Mouse (Mus musculus): ENCODE measurements around the gene Xpc. TPM values are rescaled to one million over a fixed set of nuclear protein-coding genes. Genes with fewer than 3 reads are reported as not detected.

The Xpc gene
- polyA plus RNA-seq, 1 experiment from 2014 or later: 16.5 TPM

- peaks cover 12% of the 10 kb centered on the region for H3K4me1 ChIP-seq
- H3K27me3 ChIP-seq (replicated peaks): no peaks in the 10 kb centered on the region
- 86% methylated on average over 11 of the region's 11 CpGs for WGBS
- H3K4me3 ChIP-seq (replicated peaks): no peak overlapping the region
- no peaks in the 10 kb centered on the region for H3K9me3 ChIP-seq (replicated peaks)
- no peak overlapping the region for H3K4me2 ChIP-seq
- no peak for ATAC-seq (ENCODE audit: low FRiP score)
- H3K36me3 ChIP-seq: no peaks in the 10 kb centered on the region
- no peak overlapping the region for H3K27ac ChIP-seq (replicated peaks)
- H3K9ac ChIP-seq (replicated peaks): no peak overlapping the region
Observed at GRCm38 (mm10) chr6:91536047-91536765, 20.5 kb upstream of the Xpc start.

GRCm38 (mm10) chr6:91535231-91535630 is 19.5 kb upstream of the Xpc start:
- H3K4me2 ChIP-seq: no peak overlapping the region
- H3K27ac ChIP-seq (replicated peaks): no peak overlapping the region
- H3K4me1 ChIP-seq: peaks cover 12% of the 10 kb centered on the region
- no peak overlapping the region for H3K4me3 ChIP-seq (replicated peaks)
- 74% methylated on average over 3 of the region's 3 CpGs for WGBS
- no peaks in the 10 kb centered on the region for H3K9me3 ChIP-seq (replicated peaks)
- ATAC-seq (ENCODE audit: low FRiP score): no peak
- no peak overlapping the region for H3K9ac ChIP-seq (replicated peaks)
- no peaks in the 10 kb centered on the region for H3K36me3 ChIP-seq
- no peaks in the 10 kb centered on the region for H3K27me3 ChIP-seq (replicated peaks)

- 83% methylated on average over 4 of the region's 4 CpGs for WGBS
- H3K36me3 ChIP-seq: no peaks in the 10 kb centered on the region
- H3K4me3 ChIP-seq (replicated peaks): no peak overlapping the region
- H3K9me3 ChIP-seq (replicated peaks): no peaks in the 10 kb centered on the region
- peaks cover 12% of the 10 kb centered on the region for H3K4me1 ChIP-seq
- ATAC-seq (ENCODE audit: low FRiP score): no peak
- H3K4me2 ChIP-seq: no peak overlapping the region
- no peak overlapping the region for H3K9ac ChIP-seq (replicated peaks)
- no peaks in the 10 kb centered on the region for H3K27me3 ChIP-seq (replicated peaks)
- H3K27ac ChIP-seq (replicated peaks): no peak overlapping the region
Observed at GRCm38 (mm10) chr6:91534268-91534667, 18.6 kb upstream of the Xpc start.

GRCm38 (mm10) chr6:91533771-91534170 is 18.1 kb upstream of the Xpc start:
- WGBS: 28% methylated on average over 2 of the region's 2 CpGs
- H3K27ac ChIP-seq (replicated peaks): no peak overlapping the region
- H3K27me3 ChIP-seq (replicated peaks): no peaks in the 10 kb centered on the region
- peaks cover 12% of the 10 kb centered on the region for H3K4me1 ChIP-seq
- H3K4me2 ChIP-seq: no peak overlapping the region
- H3K36me3 ChIP-seq: no peaks in the 10 kb centered on the region
- H3K9ac ChIP-seq (replicated peaks): no peak overlapping the region
- H3K9me3 ChIP-seq (replicated peaks): no peaks in the 10 kb centered on the region
- no peak overlapping the region for H3K4me3 ChIP-seq (replicated peaks)
- ATAC-seq (ENCODE audit: low FRiP score): peak; percentile 59; the same call in 1 of the 2 replicates

- H3K36me3 ChIP-seq: no peaks in the 10 kb centered on the region
- no peaks in the 10 kb centered on the region for H3K27me3 ChIP-seq (replicated peaks)
- no peak overlapping the region for H3K4me3 ChIP-seq (replicated peaks)
- H3K9ac ChIP-seq (replicated peaks): no peak overlapping the region
- H3K9me3 ChIP-seq (replicated peaks): no peaks in the 10 kb centered on the region
- H3K4me2 ChIP-seq: no peak overlapping the region
- no peak for ATAC-seq (ENCODE audit: low FRiP score)
- H3K27ac ChIP-seq (replicated peaks): no peak overlapping the region
- 39% methylated on average over 5 of the region's 5 CpGs for WGBS
- peaks cover 12% of the 10 kb centered on the region for H3K4me1 ChIP-seq
Observed at GRCm38 (mm10) chr6:91533359-91533758, 17.7 kb upstream of the Xpc start.

GRCm38 (mm10) chr6:91532661-91533060 is 17.0 kb upstream of the Xpc start:
- no peak for ATAC-seq (ENCODE audit: low FRiP score)
- WGBS: 82% methylated on average over 6 of the region's 6 CpGs

GRCm38 (mm10) chr6:91531276-91531675 is 15.6 kb upstream of the Xpc start:
- no peak for ATAC-seq (ENCODE audit: low FRiP score)
- Histone ChIP-seq H3K4me3 (replicated peaks) (no peak overlapping the region), H3K9me3 (replicated peaks) (no peaks in the 10 kb centered on the region), H3K4me1 (peaks cover 16% of the 10 kb centered on the region), H3K9ac (replicated peaks) (no peak overlapping the region), H3K4me2 (no peak overlapping the region), H3K27me3 (replicated peaks) (no peaks in the 10 kb centered on the region), H3K36me3 (no peaks in the 10 kb centered on the region), H3K27ac (replicated peaks) (no peak overlapping the region)
- 88% methylated on average over 6 of the region's 6 CpGs for WGBS

More at GRCm38 (mm10) chr6:91532661-91533060, 17.0 kb upstream of the Xpc start:
- Histone ChIP-seq H3K4me2 (no peak overlapping the region), H3K27me3 (replicated peaks) (no peaks in the 10 kb centered on the region), H3K27ac (replicated peaks) (no peak overlapping the region), H3K9ac (replicated peaks) (no peak overlapping the region), H3K36me3 (no peaks in the 10 kb centered on the region), H3K9me3 (replicated peaks) (no peaks in the 10 kb centered on the region), H3K4me1 (peaks cover 12% of the 10 kb centered on the region), H3K4me3 (replicated peaks) (no peak overlapping the region)

GRCm38 (mm10) chr6:91530673-91531072 is 15.0 kb upstream of the Xpc start:
- Histone ChIP-seq H3K4me1 (peaks cover 16% of the 10 kb centered on the region), H3K9me3 (replicated peaks) (no peaks in the 10 kb centered on the region), H3K27ac (replicated peaks) (no peak overlapping the region), H3K36me3 (no peaks in the 10 kb centered on the region), H3K27me3 (replicated peaks) (no peaks in the 10 kb centered on the region), H3K4me2 (no peak overlapping the region), H3K4me3 (replicated peaks) (no peak overlapping the region), H3K9ac (replicated peaks) (no peak overlapping the region)
- ATAC-seq (ENCODE audit: low FRiP score): no peak
- 93% methylated on average over 8 of the region's 8 CpGs for WGBS

GRCm38 (mm10) chr6:91528265-91528664 is 12.6 kb upstream of the Xpc start:
- WGBS: 89% methylated on average over 7 of the region's 7 CpGs
- H3K27ac ChIP-seq (replicated peaks): no peak overlapping the region
- no peaks in the 10 kb centered on the region for H3K9me3 ChIP-seq (replicated peaks)
- peaks cover 16% of the 10 kb centered on the region for H3K36me3 ChIP-seq
- ATAC-seq (ENCODE audit: low FRiP score): no peak
- no peaks in the 10 kb centered on the region for H3K27me3 ChIP-seq (replicated peaks)
- H3K4me3 ChIP-seq (replicated peaks): no peak overlapping the region
- no peak overlapping the region for H3K9ac ChIP-seq (replicated peaks)
- H3K4me2 ChIP-seq: no peak overlapping the region
- peaks cover 8% of the 10 kb centered on the region for H3K4me1 ChIP-seq

GRCm38 (mm10) chr6:91527227-91527860 is 11.7 kb upstream of the Xpc start:
- H3K4me2 ChIP-seq: no peak overlapping the region
- no peak overlapping the region for H3K9ac ChIP-seq (replicated peaks)
- H3K9me3 ChIP-seq (replicated peaks): no peaks in the 10 kb centered on the region
- ATAC-seq (ENCODE audit: low FRiP score): peak; percentile 74
- H3K4me1 ChIP-seq: 0 out of 2 replicates have a peak, but pooled peaks cover 4% of the 10 kb centered on the region
- H3K27ac ChIP-seq (replicated peaks): no peak overlapping the region
- WGBS: 40% methylated on average over 5 of the region's 5 CpGs
- no peaks in the 10 kb centered on the region for H3K27me3 ChIP-seq (replicated peaks)
- no peak overlapping the region for H3K4me3 ChIP-seq (replicated peaks)
- peaks cover 26% of the 10 kb centered on the region for H3K36me3 ChIP-seq

GRCm38 (mm10) chr6:91525544-91525943 is 9.9 kb upstream of the Xpc start:
- Histone ChIP-seq H3K36me3 (peaks cover 44% of the 10 kb centered on the region), H3K27me3 (replicated peaks) (no peaks in the 10 kb centered on the region), H3K4me1 (0 out of 2 replicates have a peak, but pooled peaks cover 4% of the 10 kb centered on the region), H3K27ac (replicated peaks) (no peak overlapping the region), H3K4me3 (replicated peaks) (no peak overlapping the region), H3K9me3 (replicated peaks) (no peaks in the 10 kb centered on the region), H3K9ac (replicated peaks) (no peak overlapping the region), H3K4me2 (no peak overlapping the region)
- WGBS: 93% methylated on average over 4 of the region's 4 CpGs
- no peak for ATAC-seq (ENCODE audit: low FRiP score)

GRCm38 (mm10) chr6:91522816-91523215 is 7.1 kb upstream of the Xpc start:
- peaks cover 70% of the 10 kb centered on the region for H3K36me3 ChIP-seq
- ATAC-seq (ENCODE audit: low FRiP score): no peak
- no peak overlapping the region for H3K9ac ChIP-seq (replicated peaks)
- H3K27ac ChIP-seq (replicated peaks): no peak overlapping the region
- H3K27me3 ChIP-seq (replicated peaks): no peaks in the 10 kb centered on the region
- no peaks in the 10 kb centered on the region for H3K9me3 ChIP-seq (replicated peaks)
- H3K4me3 ChIP-seq (replicated peaks): no peak overlapping the region
- no peak overlapping the region for H3K4me2 ChIP-seq
- H3K4me1 ChIP-seq: peaks cover 4% of the 10 kb centered on the region; the same call in 1 of the 2 replicates
- WGBS: 93% methylated on average over 5 of the region's 5 CpGs
